In genomic region chr2:131955264-131955663, GRCm38 (mm10) we compare ENCODE assay signal across 8 mouse cellular contexts. TPM values are rescaled to one million over a fixed set of nuclear protein-coding genes. Genes with fewer than 3 reads are reported as not detected.
A peak's percentile ranks its signal among the peaks of the same experiment; 100 is the strongest.
DNase-seq lines count a peak whose midpoint lies in the region; ATAC-seq and TF ChIP-seq lines count a peak whose summit lies in the region.

No protein-coding gene starts in this region.

- WGBS in hindbrain, postnatal 0 days, result 4% methylated on average over 17 of the region's 17 CpGs
- 1% methylated on average over 17 of the region's 17 CpGs for WGBS in liver, embryonic 15.5 days (ENCODE audit: insufficient replicate concordance)

- TF ChIP-seq EP300 in ES-Bruce4 (IDR thresholded peaks at IDR 0.05; ENCODE audit: insufficient read depth, low read depth, low read length), result 0 out of 2 replicates have a peak, but pooled peaks have one; percentile 51

- peak; percentile 69 for DNase-seq in A20 (ENCODE audit: low read depth, low spot score)
- peak; percentile 48 for DNase-seq in hindbrain, postnatal 0 days (ENCODE audit: low spot score)
- DNase-seq in neural tube, embryonic 10.5 days (ENCODE audit: extremely low spot score, low spot score), result peak; percentile 46
- no peak for DNase-seq in left cerebral cortex, adult 11 months (ENCODE audit: low spot score)

- no peak overlapping the region for H3K27ac ChIP-seq in ES-Bruce4 (ENCODE audit: insufficient read depth, low read length)
- H3K27ac ChIP-seq in embryonic fibroblast, embryonic 13.5 days (ENCODE audit: insufficient read depth, low read length), result no peak overlapping the region
- no peak overlapping the region for H3K27ac ChIP-seq in hindbrain, postnatal 0 days
- no peak overlapping the region for H3K27ac ChIP-seq in liver, embryonic 15.5 days (replicated peaks)

- H3K4me1 ChIP-seq in ES-Bruce4 (ENCODE audit: control insufficient read depth, insufficient read depth, low read length), result no peaks in the 10 kb centered on the region
- H3K4me1 ChIP-seq in embryonic fibroblast, embryonic 13.5 days (ENCODE audit: control insufficient read depth, insufficient read depth, low read length), result no peaks in the 10 kb centered on the region
- H3K4me1 ChIP-seq in hindbrain, postnatal 0 days (ENCODE audit: insufficient read depth, low read length), result peaks cover 13% of the 10 kb centered on the region; the same call in 1 of the 2 replicates
- H3K4me1 ChIP-seq in liver, embryonic 15.5 days (replicated peaks), result peaks cover 8% of the 10 kb centered on the region; the same call in 1 of the 2 replicates

- no peak for TF ChIP-seq CTCF in ES-Bruce4 (IDR thresholded peaks at IDR 0.05; ENCODE audit: low read depth, low read length)
- TF ChIP-seq CTCF in embryonic fibroblast, embryonic 13.5 days (IDR thresholded peaks at IDR 0.05; ENCODE audit: borderline replicate concordance, insufficient read depth, low read length), result no peak
- no peak for TF ChIP-seq CTCF in hindbrain, postnatal 0 days (IDR thresholded peaks at IDR 0.05; ENCODE audit: low read depth)

- H3K36me3 ChIP-seq in ES-Bruce4 (ENCODE audit: control insufficient read depth, insufficient read depth, low read length, poor library complexity, severe bottlenecking), result no peaks in the 10 kb centered on the region
- no peaks in the 10 kb centered on the region for H3K36me3 ChIP-seq in hindbrain, postnatal 0 days (ENCODE audit: insufficient read depth, low read length)
- no peaks in the 10 kb centered on the region for H3K36me3 ChIP-seq in liver, embryonic 15.5 days (replicated peaks)

- H3K4me2 ChIP-seq in hindbrain, postnatal 0 days (ENCODE audit: low read depth, low read length), result peak overlapping the region; percentile 74
- peak overlapping the region; percentile 58 for H3K4me2 ChIP-seq in liver, embryonic 15.5 days

- H3K27me3 ChIP-seq in ES-Bruce4 (ENCODE audit: control insufficient read depth, insufficient read depth, low read length, poor library complexity, severe bottlenecking), result no peaks in the 10 kb centered on the region
- no peaks in the 10 kb centered on the region for H3K27me3 ChIP-seq in hindbrain, postnatal 0 days (ENCODE audit: insufficient read depth, low read length)
- H3K27me3 ChIP-seq in liver, embryonic 15.5 days, result peaks cover 51% of the 10 kb centered on the region

- no peaks in the 10 kb centered on the region for H3K9me3 ChIP-seq in ES-Bruce4 (replicated peaks; ENCODE audit: control insufficient read depth, insufficient read depth, low read length, poor library complexity, severe bottlenecking)
- no peaks in the 10 kb centered on the region for H3K9me3 ChIP-seq in hindbrain, postnatal 0 days (ENCODE audit: low read length)
- H3K9me3 ChIP-seq in liver, embryonic 15.5 days (replicated peaks), result no peaks in the 10 kb centered on the region

- peak; percentile 75 for ATAC-seq in hindbrain, postnatal 0 days
- no peak; the same call in 1 of the 2 replicates for ATAC-seq in liver, embryonic 15.5 days (ENCODE audit: insufficient read depth)
- ATAC-seq in cerebellum, adult (ENCODE audit: insufficient number of reproducible peaks, low FRiP score, low TSS enrichment), result no peak

- no peak overlapping the region for H3K9ac ChIP-seq in ES-Bruce4 (ENCODE audit: low read depth, poor library complexity, severe bottlenecking)
- peak overlapping the region; percentile 10; the same call in 1 of the 2 replicates for H3K9ac ChIP-seq in hindbrain, postnatal 0 days (replicated peaks; ENCODE audit: low read length)
- no peak overlapping the region for H3K9ac ChIP-seq in liver, embryonic 15.5 days

- H3K4me3 ChIP-seq in ES-Bruce4 (ENCODE audit: low read depth, low read length), result peak overlapping the region; percentile 8; the same call in 1 of the 2 replicates
- H3K4me3 ChIP-seq in embryonic fibroblast, embryonic 13.5 days (ENCODE audit: insufficient read depth, low read length), result peak overlapping the region; percentile 11; the same call in 1 of the 2 replicates
- peak overlapping the region; percentile 40 for H3K4me3 ChIP-seq in hindbrain, postnatal 0 days (ENCODE audit: low read length)
- H3K4me3 ChIP-seq in liver, embryonic 15.5 days (replicated peaks), result peak overlapping the region; percentile 32

- no peak for TF ChIP-seq POLR2A in ES-Bruce4 (IDR thresholded peaks at IDR 0.05; ENCODE audit: insufficient read depth, low read length)
- TF ChIP-seq POLR2A in embryonic fibroblast, embryonic 13.5 days (IDR thresholded peaks at IDR 0.05; ENCODE audit: low read depth, low read length), result no peak

RNA-seq across cellular contexts. Expression of gene Prnd, which starts 4.6 kb away (rescaled TPM):
- 1.1 and 2.0 TPM in 2 replicates for polyA plus RNA-seq in ES-Bruce4 (2011; ENCODE audit: insufficient read depth, insufficient read length, low read depth, missing spikeins)
- 1.3 and 1.5 TPM in 2 replicates for polyA plus RNA-seq in embryonic fibroblast, embryonic 13.5 days (2011; ENCODE audit: insufficient read length, low read depth, missing spikeins)
- total RNA-seq in hindbrain, postnatal 0 days (2014; rRNA removed), result 4.4 and 5.6 TPM in 2 replicates
- 6.4 and 7.2 TPM in 2 replicates for polyA plus RNA-seq in hindbrain, postnatal 0 days (2015; fragmentation: Nextera tagmentation; extraction: Ambion mirVana)
- 0.37 and 0.56 TPM in 2 replicates for polyA plus RNA-seq in liver, embryonic 15.5 days (2015; fragmentation: Nextera tagmentation; extraction: Ambion mirVana)

RNA-seq across cellular contexts. Expression of gene Prn, which starts 45.5 kb away (rescaled TPM):
- not detected in 2 replicates for polyA plus RNA-seq in ES-Bruce4 (2011; ENCODE audit: insufficient read depth, insufficient read length, low read depth, missing spikeins)
- not detected in 2 replicates for polyA plus RNA-seq in embryonic fibroblast, embryonic 13.5 days (2011; ENCODE audit: insufficient read length, low read depth, missing spikeins)
- not detected in 2 replicates for total RNA-seq in hindbrain, postnatal 0 days (2014; rRNA removed)
- polyA plus RNA-seq in hindbrain, postnatal 0 days (2015; fragmentation: Nextera tagmentation; extraction: Ambion mirVana), result 0.25 and 0.26 TPM in 2 replicates
- polyA plus RNA-seq in liver, embryonic 15.5 days (2015; fragmentation: Nextera tagmentation; extraction: Ambion mirVana), result 0.12 TPM in 1 of 2 replicates, not detected in the other

RNA-seq across cellular contexts. Expression of gene Prnp, which starts 45.5 kb away (rescaled TPM):
- 46.4 and 52.8 TPM in 2 replicates for polyA plus RNA-seq in ES-Bruce4 (2011; ENCODE audit: insufficient read depth, insufficient read length, low read depth, missing spikeins)
- polyA plus RNA-seq in embryonic fibroblast, embryonic 13.5 days (2011; ENCODE audit: insufficient read length, low read depth, missing spikeins), result 207 and 213 TPM in 2 replicates
- total RNA-seq in hindbrain, postnatal 0 days (2014; rRNA removed), result 203 and 212 TPM in 2 replicates
- polyA plus RNA-seq in hindbrain, postnatal 0 days (2015; fragmentation: Nextera tagmentation; extraction: Ambion mirVana), result 227 and 234 TPM in 2 replicates
- polyA plus RNA-seq in liver, embryonic 15.5 days (2015; fragmentation: Nextera tagmentation; extraction: Ambion mirVana), result 32.1 and 34.1 TPM in 2 replicates
